Mouse (Mus musculus) frontal cortex, postnatal 10 days (tissue): ENCODE data around the gene Zfp3.

Experiments used
- DNase-seq, 2 experiments: peaks; one replicate each; pipeline ENCODE4 v3.0.0; 2022; ENCODE audit warnings: low spot score in 2 of 2, mixed read lengths in 1 of 2

Gene Zfp3

DNA sequence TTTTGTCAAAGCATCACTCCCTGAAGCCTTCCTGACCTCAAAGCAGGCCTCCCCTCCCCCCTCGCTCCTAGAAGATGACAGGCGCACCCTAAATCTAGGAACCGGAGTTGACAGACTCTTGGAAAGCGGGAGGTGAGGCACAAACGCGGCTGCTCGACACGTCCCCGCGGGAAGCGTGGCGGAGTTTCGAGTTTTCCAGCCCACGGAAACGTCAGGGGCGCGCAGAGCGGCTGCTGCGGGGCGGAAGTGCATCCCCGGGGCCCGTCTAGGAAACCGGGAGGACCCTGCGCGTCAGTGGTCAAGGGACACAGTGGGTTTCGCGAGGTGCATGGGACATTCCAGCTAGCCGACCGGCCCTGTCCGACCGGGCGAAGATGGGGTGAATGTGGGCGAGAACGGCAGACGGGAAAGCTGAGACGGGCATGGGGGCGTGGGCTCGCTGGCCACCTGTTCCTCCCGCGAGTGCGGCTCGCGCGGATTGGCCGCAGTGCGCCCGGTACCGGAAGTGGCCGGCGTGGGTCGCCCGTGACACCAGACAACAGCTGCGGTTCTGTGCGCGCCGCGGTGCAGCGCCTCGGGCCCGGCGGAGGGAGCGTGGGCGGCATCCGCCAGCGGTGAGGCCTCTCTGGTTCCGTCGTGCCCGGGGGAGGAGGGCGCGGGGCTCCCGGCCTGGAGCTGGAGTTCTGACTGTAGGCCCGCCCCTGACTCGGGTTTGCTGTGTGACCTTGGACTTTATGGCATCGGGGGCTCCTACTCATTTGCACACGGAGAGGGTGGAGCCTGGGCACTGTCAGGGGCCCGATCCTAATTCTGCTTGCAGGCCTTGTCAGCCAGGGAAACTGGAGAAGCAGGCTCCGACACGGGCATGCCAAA, at the start of gene Zfp3:
Gene Zfp3 (plus strand): TSS at position 274 of the 873 bp plus-strand sequence.
- DNase-seq, result peak; percentile 81 to 83

- no peak for DNase-seq
These were observed 48.2 kb upstream of the Zfp3 start for GRCm38 (mm10) chr11:70715832-70716231.

- no peak for DNase-seq
These were observed 45.5 kb upstream of the Zfp3 start for GRCm38 (mm10) chr11:70718481-70718880.

DNA sequence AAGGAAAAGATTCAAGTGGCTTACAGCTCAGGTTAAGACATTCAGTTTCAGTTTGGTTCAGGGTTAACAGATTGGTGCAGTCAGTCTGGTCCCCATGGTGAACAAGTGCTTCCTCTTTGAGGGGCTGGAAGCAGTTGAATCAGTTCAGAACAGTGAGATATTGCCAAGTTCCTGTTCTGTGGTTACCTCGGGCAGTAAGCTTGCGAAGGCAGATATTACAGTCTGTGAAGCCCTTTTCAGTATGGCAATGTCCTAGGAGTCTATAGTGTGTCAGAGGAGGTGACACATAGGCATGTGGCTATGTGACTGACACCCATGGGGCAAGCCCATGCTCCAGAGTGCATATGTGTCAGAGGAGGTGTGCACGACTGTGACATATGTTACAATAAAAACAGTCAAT, 43.4 kb upstream of the Zfp3 start:
- no peak for DNase-seq

DNA sequence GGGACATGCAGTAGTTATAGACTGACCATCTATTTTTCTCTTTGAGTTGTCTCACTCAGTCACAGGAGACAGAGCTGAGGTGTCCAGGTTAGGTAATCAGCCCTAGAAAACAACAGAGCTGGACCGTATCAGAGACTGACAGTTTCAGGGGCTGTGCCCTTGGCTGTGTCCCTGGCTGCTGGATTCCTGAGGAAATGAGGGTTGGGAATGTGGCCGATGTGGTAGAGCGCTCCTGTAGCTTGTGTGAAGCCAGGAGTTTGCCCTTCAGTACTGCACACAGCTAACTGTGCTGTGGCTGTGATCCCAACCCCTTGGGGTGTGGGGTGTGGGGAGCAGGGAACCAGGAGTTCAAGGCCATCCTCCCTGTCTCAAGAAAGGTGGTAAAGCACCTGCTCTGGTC, 42.9 kb upstream of the Zfp3 start:
- no peak for DNase-seq

GRCm38 (mm10) chr11:70724706-70725105, 39.3 kb upstream of the Zfp3 start:
- DNase-seq, result no peak

GRCm38 (mm10) chr11:70726585-70726984, 37.4 kb upstream of the Zfp3 start:
- DNase-seq, result no peak

- no peak for DNase-seq
These were observed 36.6 kb upstream of the Zfp3 start for GRCm38 (mm10) chr11:70727385-70727784.

DNA sequence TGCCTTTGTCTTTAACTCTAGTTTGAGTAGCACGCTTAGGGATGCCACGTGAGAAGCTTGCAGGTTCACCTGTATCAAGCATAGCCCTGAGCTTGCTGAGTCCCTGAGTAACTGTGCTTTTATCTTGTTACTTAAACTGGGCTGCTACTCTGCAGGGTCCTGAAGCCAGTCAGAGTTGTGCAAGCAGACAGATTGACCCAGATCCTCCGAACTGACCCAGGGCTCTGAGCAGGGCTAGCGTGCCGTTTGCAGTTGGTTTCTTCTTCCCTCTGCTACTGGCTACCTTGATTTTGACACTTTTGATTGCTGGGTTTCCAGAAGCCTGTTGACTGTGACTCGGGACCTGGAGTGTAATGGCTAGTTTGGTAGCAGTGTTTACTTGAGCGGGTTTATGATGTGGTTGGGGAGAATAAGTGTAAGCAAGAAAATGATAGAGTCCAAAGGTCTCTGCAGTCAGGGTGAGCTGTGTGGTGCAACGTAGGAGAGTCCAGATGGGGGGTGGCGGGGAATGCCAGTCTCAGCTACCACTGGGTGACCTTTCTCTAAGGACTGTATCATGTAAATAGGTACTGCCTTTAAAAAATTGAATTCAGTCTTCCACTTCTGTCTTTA, 33.5 kb upstream of the Zfp3 start:
- no peak for DNase-seq

- peak; percentile 39 to 49 for DNase-seq
These were observed 32.8 kb upstream of the Zfp3 start for GRCm38 (mm10) chr11:70731178-70731577.

GRCm38 (mm10) chr11:70733256-70733655, 30.8 kb upstream of the Zfp3 start:
- no peak for DNase-seq

DNA sequence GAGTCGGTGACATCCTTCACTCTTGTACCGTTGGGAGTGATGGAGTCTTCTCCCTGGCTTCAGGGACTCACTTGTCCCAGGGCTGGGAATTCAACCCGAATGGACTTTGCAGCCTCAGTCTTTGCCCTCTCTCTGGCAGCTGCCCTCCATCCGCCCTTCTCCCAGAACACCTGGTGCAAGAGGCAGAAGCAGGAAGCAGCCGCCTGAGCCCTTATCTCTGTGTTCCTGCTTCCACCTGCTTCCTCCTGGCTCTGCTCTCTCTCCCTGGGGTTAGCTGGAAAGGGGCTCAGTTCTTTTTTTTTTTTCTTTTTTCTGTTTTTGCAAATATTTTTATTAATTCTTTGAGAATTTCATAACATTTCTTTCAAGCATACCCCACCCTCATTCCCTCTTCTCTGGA, 26.3 kb upstream of the Zfp3 start:
- DNase-seq, result no peak

DNA sequence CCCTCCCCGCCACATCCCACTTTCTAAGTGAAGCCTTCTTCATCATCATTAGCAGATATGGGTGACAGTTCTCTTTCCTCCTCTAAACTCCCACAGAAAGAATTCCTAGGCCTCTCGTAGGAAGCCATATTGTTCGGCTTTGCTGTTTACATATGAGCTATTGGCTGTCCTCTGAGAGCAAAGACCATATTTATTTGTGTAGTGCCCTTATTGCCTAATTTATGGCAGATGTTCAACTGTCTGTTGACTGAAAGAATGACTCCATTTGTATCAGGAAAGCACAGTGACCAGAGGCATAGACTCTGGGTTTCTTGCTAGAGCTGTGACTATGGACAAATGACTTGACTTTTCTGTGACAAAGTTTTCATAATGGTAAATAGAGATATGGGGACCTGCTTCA, 22.4 kb upstream of the Zfp3 start:
- no peak for DNase-seq

GRCm38 (mm10) chr11:70742117-70742516, 21.9 kb upstream of the Zfp3 start:
- no peak for DNase-seq

GRCm38 (mm10) chr11:70742581-70743459, 21.2 kb upstream of the Zfp3 start:
- peak in 1 of 2 experiments; percentile 46 for DNase-seq

DNA sequence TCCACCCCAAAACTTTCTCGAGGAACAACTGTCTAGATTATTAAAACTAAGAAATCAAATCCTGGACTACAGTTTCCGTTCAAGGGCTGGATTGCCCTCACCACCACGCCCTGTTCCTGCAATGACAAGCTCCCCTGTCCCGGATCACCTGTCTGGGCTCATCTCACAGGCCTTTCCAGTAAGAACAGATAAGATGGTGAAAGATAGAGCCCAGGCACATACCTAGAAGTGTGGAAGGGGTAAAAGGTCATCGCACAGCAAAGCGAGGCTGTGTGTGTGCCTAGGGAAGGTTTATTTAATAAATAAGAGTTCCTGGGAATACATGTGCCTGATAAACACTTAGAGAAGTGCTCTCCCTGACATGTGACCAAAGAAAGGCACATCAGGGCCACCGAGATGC, 18.4 kb upstream of the Zfp3 start:
- DNase-seq, result no peak

DNA sequence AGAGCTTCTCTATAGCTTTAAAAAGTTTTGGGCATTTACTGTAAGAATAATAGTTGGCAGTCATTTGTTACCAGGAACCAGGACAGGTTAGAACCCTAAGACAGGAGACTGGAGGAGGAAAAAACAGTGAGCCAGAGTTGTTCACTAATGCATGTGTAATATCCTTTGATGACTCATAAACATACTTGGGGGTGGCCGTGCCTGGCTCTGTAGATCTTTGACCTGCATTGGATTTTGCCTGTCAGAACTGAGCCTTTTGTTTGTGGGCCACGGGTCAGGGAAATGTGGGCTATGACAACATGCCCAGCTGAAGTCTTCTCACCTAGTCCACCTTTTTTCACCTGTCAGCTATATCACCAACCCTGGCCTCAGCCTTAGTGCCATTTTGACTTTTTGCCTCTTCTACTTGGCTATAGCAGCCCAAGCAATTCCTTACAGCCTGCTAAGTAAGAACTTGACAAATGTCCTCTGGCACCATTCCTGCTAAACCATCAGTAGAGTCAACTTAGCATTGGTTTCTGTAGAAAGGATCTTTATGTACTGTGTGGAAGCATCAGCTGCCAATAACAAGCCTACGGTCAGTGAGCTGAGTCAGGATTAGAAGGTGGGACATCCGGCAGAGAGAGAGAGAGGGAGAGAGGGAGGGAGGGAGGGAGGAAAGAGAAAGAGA, 16.0 kb upstream of the Zfp3 start:
- DNase-seq, result no peak

DNA sequence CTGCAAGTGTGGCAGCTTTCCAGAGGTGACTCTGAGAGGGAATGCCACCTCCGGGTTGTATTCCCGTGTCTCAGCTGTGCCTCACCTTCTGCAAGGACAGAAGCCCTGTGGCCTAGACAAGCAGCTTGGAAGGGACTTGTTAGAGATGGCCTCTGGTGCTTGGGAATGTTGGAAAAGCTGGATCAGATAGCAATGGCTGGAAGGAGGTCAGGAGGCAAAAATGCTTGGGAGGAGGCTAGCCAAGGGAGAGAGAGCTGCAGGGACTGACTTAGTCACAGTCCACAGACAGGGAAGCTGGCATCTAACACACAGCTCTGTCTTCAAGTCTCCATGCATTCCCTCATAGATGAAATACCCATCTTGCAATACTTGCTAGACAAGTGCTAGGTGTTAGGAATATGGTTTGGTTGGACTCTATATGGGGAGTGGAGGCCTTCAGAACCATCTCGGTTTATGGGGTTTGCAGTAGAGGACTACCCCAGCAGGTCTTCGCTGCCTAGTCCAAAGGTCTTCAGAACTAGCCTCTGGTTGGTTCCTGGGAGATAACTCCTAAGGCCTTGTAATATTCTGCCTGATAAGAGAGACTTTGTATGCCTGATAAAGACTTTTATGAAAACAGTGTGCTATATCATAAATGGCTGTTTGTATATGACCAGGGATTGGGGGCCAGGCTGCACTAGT, 11.5 kb upstream of the Zfp3 start:
- no peak for DNase-seq

DNA sequence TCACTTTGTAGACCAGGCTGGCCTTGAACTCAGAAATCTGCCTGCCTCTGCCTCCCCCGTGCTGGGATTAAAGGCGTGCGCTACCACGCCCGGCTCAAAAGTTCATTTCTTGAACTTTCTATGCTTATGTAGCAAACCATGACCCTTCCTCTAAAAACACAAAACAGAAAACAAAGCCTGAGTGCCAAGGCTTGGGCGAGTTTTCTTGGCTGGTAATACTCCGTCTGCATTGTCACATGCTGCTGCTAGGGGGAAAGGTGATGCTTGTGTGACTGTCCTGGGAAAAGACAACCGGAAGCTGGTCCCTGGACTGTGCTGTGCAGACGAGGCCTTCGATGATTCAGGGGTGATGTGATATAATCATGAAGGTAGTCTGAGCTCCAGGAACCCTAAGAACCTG, 10.9 kb upstream of the Zfp3 start:
- DNase-seq, result no peak

DNA sequence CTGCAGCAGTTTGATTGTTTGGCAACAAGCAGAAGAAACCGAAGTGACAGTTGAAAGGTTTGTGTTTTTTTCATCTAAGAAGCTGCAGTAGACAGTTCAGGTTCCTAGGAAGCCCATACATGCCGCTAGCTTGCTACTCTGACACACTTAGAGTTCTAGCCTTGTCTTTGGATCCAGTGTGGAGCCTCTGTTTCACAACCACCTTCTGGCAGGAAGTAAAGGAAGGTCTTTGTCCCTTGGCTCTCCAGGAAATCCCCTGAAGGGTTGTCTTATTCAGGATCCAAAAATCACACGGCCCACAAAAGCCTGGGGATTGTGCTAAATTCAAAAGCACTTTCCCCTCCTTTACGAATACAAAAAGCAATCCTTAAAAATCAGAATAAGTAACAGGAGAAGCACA, 9.5 kb upstream of the Zfp3 start:
- no peak for DNase-seq

DNA sequence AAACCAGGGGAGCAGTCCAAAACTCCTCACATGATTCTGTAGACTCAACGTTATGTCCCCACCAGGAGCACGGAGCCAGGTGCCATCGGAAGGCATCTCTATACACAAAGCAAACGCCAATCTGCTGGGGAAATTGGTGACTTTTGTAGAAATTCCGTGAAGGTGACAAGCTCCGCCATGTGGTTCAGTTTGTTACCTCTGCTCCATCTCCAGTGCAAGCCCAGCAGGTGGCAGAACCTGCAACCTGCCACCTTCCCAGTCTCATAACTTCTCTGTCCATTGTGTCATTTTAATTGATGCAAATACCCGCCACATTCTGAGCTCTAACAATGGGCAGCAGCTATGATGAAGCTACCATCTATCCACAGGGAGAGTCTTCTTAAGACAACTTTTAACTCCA, 9.1 kb upstream of the Zfp3 start:
- no peak for DNase-seq
